Mouse (Mus musculus) megakaryocyte, embryonic 14.5 days (primary cell): ENCODE measurements at regions not wholly inside any gene's neighbourhood (a gene's known extent, or its start where the extent isn't known, plus 50 kb on each side); places are given as distances from the start of the nearest gene placed in this dataset.

Experiments
- FLI1 ChIP-seq: IDR thresholded peaks from 2 replicates; pipeline ENCODE4 v1.6.1; 2012; ENCODE audit warnings: low read length, inconsistent platforms, mixed read lengths
- GATA1 ChIP-seq: IDR thresholded peaks from 3 replicates; pipeline ENCODE4 v1.6.1; 2012; ENCODE audit warnings: mixed read lengths, low read length, inconsistent platforms, borderline replicate concordance

DNA sequence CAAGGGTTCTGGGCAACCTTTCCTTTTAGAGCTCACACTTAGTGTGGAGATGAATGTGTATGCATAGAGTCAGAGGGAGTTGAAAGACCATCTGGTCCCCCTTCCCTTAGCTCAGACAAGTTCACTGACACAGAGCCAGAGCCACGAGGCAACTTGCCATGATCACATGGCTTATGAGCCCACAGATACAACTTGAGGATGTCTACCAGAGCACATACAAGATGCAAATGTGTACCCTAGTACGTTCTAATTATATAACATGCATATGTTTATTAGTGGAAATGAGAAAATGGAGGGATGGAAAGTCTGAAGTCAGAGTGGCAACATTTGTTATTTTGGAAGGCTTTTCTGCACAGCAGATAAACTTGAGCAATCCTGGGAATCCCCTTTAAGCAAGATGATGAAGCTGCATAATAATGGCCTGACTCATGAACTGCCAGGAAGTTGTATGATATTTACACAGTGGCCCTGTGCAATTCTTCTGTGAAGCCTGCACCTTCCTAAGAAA is 170.0 kb downstream of the Cd47 start:
- no peak for TF ChIP-seq GATA1
- no peak for TF ChIP-seq FLI1
